Mouse (Mus musculus) bone marrow, adult 2 months (tissue): Measurements from ENCODE around the gene Srsf6. TPM values are rescaled to one million over a fixed set of nuclear protein-coding genes. Genes with fewer than 3 reads are reported as not detected.

ENCODE experiments used
- H3K27ac ChIP-seq: fragments of 200-500 bp; 2 replicates; pipeline ENCODE4 v1.5.1; 2012; ENCODE audit warnings: low read depth, mild to moderate bottlenecking, control low read depth, inconsistent platforms, low read length; ENCODE audit not compliant: control insufficient read depth, poor library complexity, insufficient read depth
- H3K4me1 ChIP-seq: fragments of 200-500 bp; 2 replicates; pipeline ENCODE4 v1.6.1; 2011; ENCODE audit warnings: low read length; ENCODE audit not compliant: control insufficient read depth, insufficient read depth
- H3K4me3 ChIP-seq: fragments of 200-500 bp; replicated peaks from 2 replicates; pipeline ENCODE3; 2011; ENCODE audit warnings: mild to moderate bottlenecking, low read depth, low read length, control low read depth; ENCODE audit not compliant: control insufficient read depth
- CTCF ChIP-seq: fragments of 200-500 bp; IDR thresholded peaks from 2 replicates; pipeline ENCODE4 v1.5.1; 2011; ENCODE audit warnings: low read length, control low read depth; ENCODE audit not compliant: control insufficient read depth, insufficient read depth
- POLR2A ChIP-seq: fragments of 200-500 bp; IDR thresholded peaks from 2 replicates; pipeline ENCODE4 v1.6.1; 2011; ENCODE audit warnings: low read depth, mild to moderate bottlenecking, control low read depth, low read length, borderline replicate concordance; ENCODE audit not compliant: control insufficient read depth
- WGBS: fragments of 180-500 bp; shearing (Covaris S2); methylation state at CpG from one replicate; pipeline ENCODE4 v1.1.7; 2018; 5-methylcytosine and 5-hydroxymethylcytosine counted together
- polyA plus RNA-seq: library from polyadenylated mRNA; stranded (reverse); fragments of >200 nt; gene quantifications from 2 replicates; pipeline ENCODE4 v1.2.4, GENCODE M21; 2011; ENCODE audit warnings: low replicate concordance; ENCODE audit not compliant: missing spikeins, insufficient read depth, insufficient read length

The Srsf6 gene
- polyA plus RNA-seq, 1 experiment = 163 TPM

GRCm38 (mm10) chr2:162939562-162939961 lies 8.2 kb downstream of the Srsf6 start:
- Histone ChIP-seq H3K27ac (no peak overlapping the region), H3K4me1 (no peaks in the 10 kb centered on the region; the same call in 1 of the 2 replicates), H3K4me3 (no peak overlapping the region)
- WGBS = 23% methylated on average over 1 of the region's 1 CpGs
- no peak for TF ChIP-seq CTCF
- no peak for TF ChIP-seq POLR2A

GRCm38 (mm10) chr2:162943148-162943846 lies 12.0 kb downstream of the Srsf6 start, which contains the start of gene L3mbtl1:
TSS of gene L3mbtl1 (plus strand) at chr2:162943472.
- no peak for TF ChIP-seq POLR2A
- TF ChIP-seq CTCF = no peak
- Histone ChIP-seq H3K27ac (no peak within 1 kb of the TSS; the same call in 1 of the 2 replicates), H3K4me3 (no peak within 1 kb of the TSS), H3K4me1 (no peaks in the 10 kb centered on the region; the same call in 1 of the 2 replicates)
- WGBS = 1% methylated on average over 40 of the region's 40 CpGs

GRCm38 (mm10) chr2:162943931-162944330 lies 12.6 kb downstream of the Srsf6 start:
- Histone ChIP-seq H3K4me1 (no peaks in the 10 kb centered on the region; the same call in 1 of the 2 replicates), H3K4me3 (no peak overlapping the region), H3K27ac (no peak overlapping the region)
- no peak for TF ChIP-seq CTCF
- no peak for TF ChIP-seq POLR2A
- WGBS = 7% methylated on average over 11 of the region's 11 CpGs

- TF ChIP-seq POLR2A = no peak
- no peak for TF ChIP-seq CTCF
- 88% methylated on average over 5 of the region's 5 CpGs for WGBS
- H3K4me1 ChIP-seq = no peaks in the 10 kb centered on the region; the same call in 1 of the 2 replicates
- H3K27ac ChIP-seq = no peak overlapping the region
- no peak overlapping the region for H3K4me3 ChIP-seq
These were observed 15.6 kb downstream of the Srsf6 start for GRCm38 (mm10) chr2:162946964-162947363.

- 61% methylated on average over 15 of the region's 15 CpGs for WGBS
- H3K4me1 ChIP-seq = no peaks in the 10 kb centered on the region; the same call in 1 of the 2 replicates
- H3K27ac ChIP-seq = no peak overlapping the region
- no peak overlapping the region for H3K4me3 ChIP-seq
- TF ChIP-seq CTCF (no peak), POLR2A (no peak)
These were observed 16.4 kb downstream of the Srsf6 start for GRCm38 (mm10) chr2:162947736-162948135.

GRCm38 (mm10) chr2:162948221-162948620 lies 16.9 kb downstream of the Srsf6 start:
- TF ChIP-seq POLR2A (no peak), CTCF (no peak)
- H3K4me1 ChIP-seq = no peaks in the 10 kb centered on the region; the same call in 1 of the 2 replicates
- WGBS = 60% methylated on average over 14 of the region's 14 CpGs
- no peak overlapping the region for H3K27ac ChIP-seq
- H3K4me3 ChIP-seq = no peak overlapping the region

- Histone ChIP-seq H3K27ac (no peak overlapping the region), H3K4me1 (no peaks in the 10 kb centered on the region), H3K4me3 (no peak overlapping the region)
- TF ChIP-seq POLR2A (no peak), CTCF (no peak)
- WGBS = 84% methylated on average over 2 of the region's 2 CpGs
These were observed 19.4 kb downstream of the Srsf6 start for GRCm38 (mm10) chr2:162950776-162951175.

- TF ChIP-seq POLR2A (no peak), CTCF (no peak)
- 79% methylated on average over 2 of the region's 2 CpGs for WGBS
- Histone ChIP-seq H3K4me1 (peaks cover 2% of the 10 kb centered on the region; the same call in 1 of the 2 replicates), H3K27ac (no peak overlapping the region), H3K4me3 (no peak overlapping the region)
These were observed 25.5 kb downstream of the Srsf6 start for GRCm38 (mm10) chr2:162956843-162957242.

- no peak overlapping the region for H3K4me3 ChIP-seq
- peaks cover 2% of the 10 kb centered on the region; the same call in 1 of the 2 replicates for H3K4me1 ChIP-seq
- TF ChIP-seq CTCF (no peak), POLR2A (no peak)
- WGBS = 65% methylated on average over 8 of the region's 10 CpGs
- H3K27ac ChIP-seq = no peak overlapping the region
These were observed 30.0 kb downstream of the Srsf6 start for GRCm38 (mm10) chr2:162961321-162961720.
